Mouse (Mus musculus): ENCODE data around the gene Phb. TPM values are rescaled to one million over a fixed set of nuclear protein-coding genes. Genes with fewer than 3 reads are reported as not detected.

Phb gene
- polyA plus RNA-seq, 1 experiment from 2014 or later: 276 TPM

DNA sequence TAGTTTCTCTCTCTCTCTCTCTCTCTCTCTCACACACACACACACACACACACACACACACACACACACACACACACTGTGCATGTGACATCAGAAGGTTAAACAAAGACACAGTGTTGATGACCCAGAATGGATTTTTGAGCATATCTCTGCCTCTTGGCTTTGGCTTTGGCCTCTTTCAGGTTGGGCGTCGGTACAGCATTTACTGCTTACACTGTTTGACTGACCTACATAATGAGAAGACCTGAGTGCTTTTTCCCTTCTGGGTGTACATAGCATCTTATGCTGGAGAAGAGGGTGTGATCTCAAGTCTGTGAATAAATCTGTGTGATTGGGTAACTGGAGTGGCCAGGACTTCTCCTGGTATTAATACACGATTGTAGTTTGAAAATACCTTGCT is 52.6 kb downstream of the Phb start:
- Histone ChIP-seq H3K9me3 (no peaks in the 10 kb centered on the region), H3K27me3 (ENCODE audit: poor library complexity, severe bottlenecking) (no peaks in the 10 kb centered on the region), H3K36me3 (replicated peaks) (0 out of 2 replicates have a peak, but pooled peaks cover 5% of the 10 kb centered on the region), H3K4me1 (peaks cover 20% of the 10 kb centered on the region), H3K4me3 (no peak overlapping the region), H3K27ac (no peak overlapping the region)
- no peak for DNase-seq (ENCODE audit: extremely low spot score, low spot score)
- 95% methylated on average over 3 of the region's 3 CpGs for WGBS

DNA sequence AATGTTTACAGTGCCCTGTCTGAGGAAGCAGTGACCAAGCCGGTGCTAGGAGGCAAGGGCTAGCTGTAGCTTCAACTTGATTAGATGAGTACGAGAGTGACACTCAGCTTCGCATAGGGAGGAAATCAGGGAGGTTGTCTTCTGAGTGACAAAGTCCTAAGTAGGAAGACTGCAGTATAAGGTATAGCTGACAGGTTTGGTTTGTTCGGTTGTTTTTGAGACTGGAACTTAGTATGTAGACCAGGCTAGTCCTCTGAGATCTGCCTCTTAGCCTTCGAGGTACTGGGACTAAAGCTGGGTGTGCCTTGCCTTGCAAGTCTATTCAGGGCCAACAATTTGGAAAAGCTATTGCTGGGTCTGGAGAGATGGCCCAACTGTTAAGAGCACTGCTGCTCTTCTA is 56.5 kb downstream of the Phb start, which contains the start of gene B130006D01Rik:
Gene B130006D01Rik (plus strand): TSS at position 301 of the 400 bp plus-strand sequence.
- H3K27me3 ChIP-seq (ENCODE audit: poor library complexity, severe bottlenecking): no peaks in the 10 kb centered on the region
- no peak within 1 kb of the TSS for H3K4me3 ChIP-seq
- no peak within 1 kb of the TSS for H3K27ac ChIP-seq
- no peak for DNase-seq (ENCODE audit: extremely low spot score, low spot score)
- H3K9me3 ChIP-seq: no peaks in the 10 kb centered on the region
- 92% methylated on average over 5 of the region's 5 CpGs for WGBS
- H3K36me3 ChIP-seq (replicated peaks): 0 out of 2 replicates have a peak, but pooled peaks cover 5% of the 10 kb centered on the region
- H3K4me1 ChIP-seq: no peaks in the 10 kb centered on the region

DNA sequence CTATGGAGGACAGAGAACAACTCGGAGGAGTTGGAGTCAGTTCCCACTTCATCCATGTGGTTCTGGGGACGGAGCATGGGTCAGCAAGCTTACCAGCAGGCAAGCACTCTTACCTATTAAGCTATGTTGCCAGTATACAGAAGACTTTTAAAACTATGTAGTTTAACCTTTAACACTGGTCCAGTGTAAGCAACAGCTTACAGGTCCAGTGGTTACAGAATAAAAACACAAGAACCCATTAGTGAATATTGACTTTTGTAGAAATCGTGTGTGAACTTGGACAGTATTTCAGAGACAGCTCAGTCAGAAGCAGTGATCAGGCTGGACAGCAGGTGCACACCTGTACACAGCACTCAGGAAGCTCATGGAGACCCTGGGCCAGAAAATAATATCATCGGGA is 57.7 kb downstream of the Phb start:
- H3K27me3 ChIP-seq (ENCODE audit: poor library complexity, severe bottlenecking): no peaks in the 10 kb centered on the region
- DNase-seq (ENCODE audit: extremely low spot score, low spot score): no peak
- H3K27ac ChIP-seq: no peak overlapping the region
- no peaks in the 10 kb centered on the region for H3K4me1 ChIP-seq
- no peaks in the 10 kb centered on the region for H3K9me3 ChIP-seq
- H3K4me3 ChIP-seq: no peak overlapping the region
- 94% methylated on average over 4 of the region's 4 CpGs for WGBS
- 0 out of 2 replicates have a peak, but pooled peaks cover 5% of the 10 kb centered on the region for H3K36me3 ChIP-seq (replicated peaks)

DNA sequence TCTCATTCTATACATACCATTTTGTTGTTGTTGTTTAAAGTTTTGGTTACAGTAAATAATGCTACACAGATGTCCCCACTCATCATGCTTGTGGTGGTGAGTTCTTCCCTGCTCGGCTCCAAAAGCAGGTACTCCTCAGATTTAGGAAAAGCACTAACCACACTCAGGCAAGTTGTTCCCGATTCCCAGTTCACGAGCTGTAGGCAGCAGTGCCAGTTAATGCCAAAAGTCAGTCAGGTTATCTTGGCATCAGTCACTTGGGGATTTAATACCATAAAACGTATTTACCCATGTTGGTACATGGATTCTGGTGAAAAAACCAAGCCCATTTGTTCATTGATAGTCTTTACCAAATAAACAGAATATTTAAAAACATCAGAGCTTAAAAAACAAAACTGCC is 59.4 kb downstream of the Phb start:
- Histone ChIP-seq H3K36me3 (replicated peaks) (0 out of 2 replicates have a peak, but pooled peaks cover 5% of the 10 kb centered on the region), H3K27ac (no peak overlapping the region), H3K27me3 (ENCODE audit: poor library complexity, severe bottlenecking) (no peaks in the 10 kb centered on the region), H3K4me1 (no peaks in the 10 kb centered on the region), H3K9me3 (no peaks in the 10 kb centered on the region), H3K4me3 (no peak overlapping the region)
- WGBS: 90% methylated on average over 4 of the region's 4 CpGs
- no peak for DNase-seq (ENCODE audit: extremely low spot score, low spot score)

DNA sequence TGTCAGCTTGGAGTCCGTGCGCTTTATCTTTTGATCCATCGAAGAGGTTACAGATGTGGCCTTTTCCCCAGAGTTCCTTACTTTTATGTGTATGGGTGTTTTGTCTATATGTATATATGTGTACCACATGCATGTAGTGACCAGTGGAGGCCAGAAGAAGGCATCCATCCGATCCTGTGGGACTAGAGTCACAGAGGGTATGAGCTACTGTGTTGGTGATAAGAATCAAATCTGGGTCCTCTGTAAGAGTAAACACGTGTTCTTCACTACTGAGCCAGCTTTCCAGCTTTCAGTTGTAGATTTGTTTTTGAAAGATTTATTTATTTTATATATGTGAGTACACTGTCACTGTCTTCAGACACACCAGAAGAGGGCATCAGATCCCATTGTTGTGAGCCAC is 61.2 kb downstream of the Phb start:
- no peaks in the 10 kb centered on the region for H3K27me3 ChIP-seq (ENCODE audit: poor library complexity, severe bottlenecking)
- H3K4me1 ChIP-seq: no peaks in the 10 kb centered on the region
- no peaks in the 10 kb centered on the region for H3K9me3 ChIP-seq
- H3K4me3 ChIP-seq: no peak overlapping the region
- no peaks in the 10 kb centered on the region for H3K36me3 ChIP-seq (replicated peaks)
- H3K27ac ChIP-seq: no peak overlapping the region
- WGBS: 91% methylated on average over 5 of the region's 5 CpGs
- DNase-seq (ENCODE audit: extremely low spot score, low spot score): no peak

DNA sequence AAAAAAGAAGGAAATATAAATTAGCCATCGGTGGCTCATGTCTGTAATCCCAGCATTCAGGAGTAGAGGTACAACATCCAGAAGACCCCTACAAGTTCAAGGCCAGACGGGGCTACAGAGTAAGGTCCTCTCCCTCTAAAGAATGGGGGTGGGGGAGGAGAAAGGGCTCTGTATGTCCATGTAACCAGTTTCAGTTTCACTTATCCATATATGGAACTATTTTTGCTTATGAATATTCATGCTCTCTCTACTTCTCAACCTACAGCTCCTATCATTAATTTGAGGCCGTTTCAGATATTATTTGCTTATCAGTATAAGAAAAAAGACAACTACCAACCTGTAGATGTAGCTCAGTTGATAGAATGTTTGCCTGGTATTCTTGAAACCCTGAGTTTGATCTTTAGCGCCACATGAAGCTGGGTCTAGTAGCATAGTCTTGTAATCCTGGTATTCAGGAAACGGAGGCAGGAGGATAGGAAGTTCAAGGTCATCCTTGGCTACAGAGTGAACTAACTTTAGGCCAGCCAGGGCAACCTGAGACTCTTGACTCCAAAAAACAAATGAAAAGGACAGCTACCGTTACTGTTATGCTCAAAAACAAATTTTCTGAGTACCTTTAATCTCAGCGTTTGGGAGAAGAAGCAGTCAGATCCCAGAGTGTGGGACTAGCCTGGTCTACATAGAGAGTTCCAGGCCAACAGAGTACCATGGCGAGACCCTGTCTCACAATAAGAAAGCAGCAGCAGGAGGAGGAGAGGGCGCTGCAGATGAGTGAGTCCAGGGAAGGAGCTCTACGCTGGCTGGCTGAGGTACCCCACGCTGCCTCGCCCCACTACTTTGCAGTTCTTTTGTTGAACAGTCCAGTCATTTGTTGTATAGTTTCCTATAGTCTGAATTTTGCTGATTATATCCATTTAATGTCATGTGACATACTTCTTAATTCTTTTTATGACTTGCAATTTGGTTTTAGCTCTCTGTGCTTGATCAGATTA is 62.5 kb downstream of the Phb start:
- H3K36me3 ChIP-seq (replicated peaks): 0 out of 2 replicates have a peak, but pooled peaks cover under 1% of the 10 kb centered on the region
- no peaks in the 10 kb centered on the region for H3K9me3 ChIP-seq
- H3K27me3 ChIP-seq (ENCODE audit: poor library complexity, severe bottlenecking): no peaks in the 10 kb centered on the region
- no peak for DNase-seq (ENCODE audit: extremely low spot score, low spot score)
- WGBS: 86% methylated on average over 12 of the region's 12 CpGs
- H3K4me3 ChIP-seq: no peak overlapping the region
- H3K27ac ChIP-seq: no peak overlapping the region
- no peaks in the 10 kb centered on the region for H3K4me1 ChIP-seq

Other genes with a start within 250 kb of the Phb start
- 0.31 and 0.36 TPM in 2 replicates for gene Nxph3, start 152.4 kb upstream of the Phb start, polyA plus RNA-seq (2016; fragmentation: Nextera tagmentation; extraction: Ambion mirVana)
- gene Ngfr, start 79.2 kb upstream of the Phb start, polyA plus RNA-seq (2016; fragmentation: Nextera tagmentation; extraction: Ambion mirVana): 12.3 and 14.6 TPM in 2 replicates
- gene Zfp652, start 45.7 kb downstream of the Phb start, polyA plus RNA-seq (2016; fragmentation: Nextera tagmentation; extraction: Ambion mirVana): 16.5 and 18.7 TPM in 2 replicates
- gene B130006D01Rik, start 56.6 kb downstream of the Phb start, polyA plus RNA-seq (2016; fragmentation: Nextera tagmentation; extraction: Ambion mirVana): 1.4 TPM in 2 replicates
- gene Phospho1, start 157.5 kb downstream of the Phb start, polyA plus RNA-seq (2016; fragmentation: Nextera tagmentation; extraction: Ambion mirVana): not detected in 2 replicates
- 6.7 and 7.3 TPM in 2 replicates for gene Gngt2, start 170.3 kb downstream of the Phb start, polyA plus RNA-seq (2016; fragmentation: Nextera tagmentation; extraction: Ambion mirVana)
- 2.3 and 4.6 TPM in 2 replicates for gene Abi3, start 175.5 kb downstream of the Phb start, polyA plus RNA-seq (2016; fragmentation: Nextera tagmentation; extraction: Ambion mirVana)
- not detected in 2 replicates for gene B4galnt2, start 247.9 kb downstream of the Phb start, polyA plus RNA-seq (2016; fragmentation: Nextera tagmentation; extraction: Ambion mirVana)

All from forebrain, embryonic 10.5 days (tissue).